Mouse (Mus musculus) liver, adult (tissue): ENCODE data around the gene Auts2.

Experiments used
- GATA4 ChIP-seq: IDR thresholded peaks from 2 replicates; pipeline ENCODE4 v1.6.1; 2014; ENCODE audit warnings: mild to moderate bottlenecking, low read length; ENCODE audit not compliant: insufficient replicate concordance

Gene Auts2

GRCm38 (mm10) chr5:131789601-131790000 is 753.5 kb downstream of the Auts2 start:
- TF ChIP-seq GATA4: no peak

- TF ChIP-seq GATA4: no peak
Measured at GRCm38 (mm10) chr5:131788008-131788407, 755.1 kb downstream of the Auts2 start.

GRCm38 (mm10) chr5:131783241-131783640 is 759.9 kb downstream of the Auts2 start:
- TF ChIP-seq GATA4: no peak

- TF ChIP-seq GATA4: no peak
Measured at GRCm38 (mm10) chr5:131781063-131781462, 762.1 kb downstream of the Auts2 start.

GRCm38 (mm10) chr5:131779171-131779570 is 764.0 kb downstream of the Auts2 start:
- no peak for TF ChIP-seq GATA4

- no peak for TF ChIP-seq GATA4
Measured at GRCm38 (mm10) chr5:131775672-131776071, 767.5 kb downstream of the Auts2 start.

- TF ChIP-seq GATA4: no peak
Measured at GRCm38 (mm10) chr5:131775222-131775621, 767.9 kb downstream of the Auts2 start.

GRCm38 (mm10) chr5:131774792-131775191 is 768.4 kb downstream of the Auts2 start:
- TF ChIP-seq GATA4: no peak

- no peak for TF ChIP-seq GATA4
Measured at GRCm38 (mm10) chr5:131772616-131773015, 770.5 kb downstream of the Auts2 start.

- no peak; the same call in 1 of the 2 replicates for TF ChIP-seq GATA4
Measured at GRCm38 (mm10) chr5:131769273-131769672, 773.9 kb downstream of the Auts2 start.

GRCm38 (mm10) chr5:131767699-131768264 is 775.4 kb downstream of the Auts2 start:
- no peak for TF ChIP-seq GATA4

GRCm38 (mm10) chr5:131767176-131767575 is 776.0 kb downstream of the Auts2 start:
- no peak for TF ChIP-seq GATA4

- no peak for TF ChIP-seq GATA4
Measured at GRCm38 (mm10) chr5:131759432-131759831, 783.7 kb downstream of the Auts2 start.

- TF ChIP-seq GATA4: no peak
Measured at GRCm38 (mm10) chr5:131750330-131750729, 792.8 kb downstream of the Auts2 start.

- no peak for TF ChIP-seq GATA4
Measured at GRCm38 (mm10) chr5:131749211-131749610, 793.9 kb downstream of the Auts2 start.

- TF ChIP-seq GATA4: no peak
Measured at GRCm38 (mm10) chr5:131743069-131743468, 800.1 kb downstream of the Auts2 start.

- no peak for TF ChIP-seq GATA4
Measured at GRCm38 (mm10) chr5:131737476-131737875, 805.7 kb downstream of the Auts2 start.

GRCm38 (mm10) chr5:131733324-131733660 is 809.9 kb downstream of the Auts2 start:
- TF ChIP-seq GATA4: no peak

- TF ChIP-seq GATA4: no peak
Measured at GRCm38 (mm10) chr5:131732631-131733323, 810.4 kb downstream of the Auts2 start.
